Mouse (Mus musculus) frontal cortex, adult 2 months (tissue): ENCODE data around the gene Adssl1. TPM values are rescaled to one million over a fixed set of nuclear protein-coding genes. Genes with fewer than 3 reads are reported as not detected.

Experiments used
- DNase-seq, 2 experiments: peaks; one replicate each; pipeline ENCODE4 v3.0.0; 2022; ENCODE audit warnings: low spot score in 1 of 2; ENCODE audit errors: extremely low spot score in 1 of 2
- polyA plus RNA-seq: library from polyadenylated mRNA; depleted of rRNA; stranded (reverse); fragments of >200 nt; gene quantifications from 2 replicates; pipeline ENCODE4 v1.2.3, GENCODE M21; 2012; rRNA removed

The Adssl1 gene
- polyA plus RNA-seq, result 32.6 and 33.0 TPM in 2 replicates

DNA sequence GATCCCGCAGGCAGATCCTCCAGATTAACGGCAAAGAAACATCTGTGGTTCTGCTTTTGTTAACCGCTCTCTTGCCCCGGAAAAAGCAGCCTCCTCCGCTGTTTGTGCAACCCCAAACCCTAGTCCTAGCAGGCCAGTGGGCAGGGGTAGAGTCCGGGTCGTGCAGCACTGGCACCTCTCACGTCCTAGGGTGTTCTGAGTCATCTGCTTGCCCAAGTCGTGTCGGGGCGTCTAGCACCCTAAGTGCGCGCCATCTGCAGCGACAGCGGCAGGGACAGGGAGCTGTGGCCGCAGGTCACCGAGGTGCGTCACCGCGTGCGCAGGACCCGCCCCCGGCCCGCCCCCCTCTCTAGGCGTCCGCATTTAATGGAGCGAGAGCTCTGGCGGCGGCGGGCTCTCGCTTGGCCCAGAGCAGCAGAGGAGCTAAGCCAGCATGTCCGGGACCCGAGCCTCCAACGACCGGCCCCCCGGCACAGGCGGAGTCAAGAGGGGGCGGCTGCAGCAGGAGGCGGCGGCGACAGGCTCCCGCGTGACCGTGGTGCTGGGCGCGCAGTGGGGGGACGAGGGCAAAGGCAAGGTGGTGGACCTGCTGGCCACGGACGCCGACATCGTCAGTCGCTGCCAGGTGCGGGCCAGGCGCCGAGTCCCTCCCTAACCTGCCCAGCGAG is at the start of gene Adssl1:
Adssl1 (plus strand) TSS at position 360 of the 668 bp plus-strand sequence.
- DNase-seq, result no peak

DNA sequence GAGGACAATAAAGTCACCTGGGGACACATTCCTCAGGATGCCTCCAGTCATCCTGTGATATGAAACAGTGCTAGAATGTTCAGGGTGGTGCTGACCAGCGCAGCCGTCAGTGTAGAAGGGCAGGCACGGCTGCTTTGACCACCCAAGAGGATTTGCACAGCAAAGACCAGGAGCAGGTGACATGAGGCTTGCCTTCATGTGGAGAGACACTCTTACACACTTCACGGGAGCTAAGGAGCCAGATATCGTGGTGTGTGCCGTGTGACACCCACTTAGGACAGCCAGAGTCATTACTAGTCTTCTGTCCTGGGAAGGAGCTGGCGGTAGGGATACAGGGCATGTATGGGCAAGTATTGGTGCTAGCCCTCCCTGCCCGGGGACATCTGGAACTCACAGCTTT is 49.7 kb upstream of the Adssl1 start:
- no peak for DNase-seq

DNA sequence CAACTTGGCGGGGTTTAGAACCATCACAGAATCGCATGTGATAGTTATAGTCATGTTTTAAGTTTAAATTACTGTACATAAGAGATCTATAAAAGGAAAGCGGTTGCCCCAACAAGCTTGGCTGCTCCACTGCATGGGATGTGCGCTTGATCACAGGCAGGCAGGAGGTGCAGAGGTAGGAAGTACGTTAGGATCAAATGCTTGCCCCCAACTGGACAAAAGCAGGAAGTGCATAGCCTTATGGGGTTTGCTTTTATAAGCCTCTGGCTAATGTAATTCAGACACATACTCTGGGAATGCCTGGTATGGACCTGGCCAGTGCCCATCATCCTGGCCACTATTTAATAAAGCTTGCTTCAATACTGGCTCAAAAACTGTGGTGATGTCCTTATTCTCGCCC is 48.8 kb upstream of the Adssl1 start:
- DNase-seq, result no peak

DNA sequence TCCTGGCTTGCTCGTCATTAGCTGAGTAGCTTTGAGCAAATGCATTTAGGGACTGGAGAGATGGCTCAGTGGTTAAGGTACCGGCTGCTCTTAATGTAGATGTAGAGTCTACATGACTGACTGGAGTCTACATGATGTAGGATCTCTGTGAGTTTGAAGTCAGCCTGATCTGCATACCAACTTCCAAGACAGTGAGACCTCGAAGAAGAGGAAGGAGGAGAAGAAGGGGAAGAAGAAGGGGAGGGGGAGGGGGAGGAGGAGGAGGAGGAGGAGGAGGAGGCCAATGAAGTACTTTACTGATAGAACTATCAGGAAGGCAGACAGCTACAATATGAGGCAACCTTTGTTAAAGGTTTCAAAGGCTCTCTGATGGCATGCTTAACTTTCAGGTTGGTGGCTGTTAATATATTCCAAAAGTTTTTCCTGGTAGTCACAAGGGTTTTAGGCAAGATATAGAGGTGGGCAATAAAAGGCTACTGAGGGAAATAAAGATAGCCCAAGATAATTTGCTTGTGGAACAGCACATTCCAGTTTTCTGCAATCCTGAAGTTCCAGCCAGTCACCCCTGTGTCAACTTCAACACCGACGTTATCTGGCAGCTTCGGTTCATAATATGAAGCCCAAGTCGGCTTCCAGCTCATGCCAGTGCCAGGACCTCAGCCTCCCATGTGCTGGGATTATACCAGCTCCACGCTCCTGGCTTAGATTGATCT is 44.4 kb upstream of the Adssl1 start:
- DNase-seq, result no peak

DNA sequence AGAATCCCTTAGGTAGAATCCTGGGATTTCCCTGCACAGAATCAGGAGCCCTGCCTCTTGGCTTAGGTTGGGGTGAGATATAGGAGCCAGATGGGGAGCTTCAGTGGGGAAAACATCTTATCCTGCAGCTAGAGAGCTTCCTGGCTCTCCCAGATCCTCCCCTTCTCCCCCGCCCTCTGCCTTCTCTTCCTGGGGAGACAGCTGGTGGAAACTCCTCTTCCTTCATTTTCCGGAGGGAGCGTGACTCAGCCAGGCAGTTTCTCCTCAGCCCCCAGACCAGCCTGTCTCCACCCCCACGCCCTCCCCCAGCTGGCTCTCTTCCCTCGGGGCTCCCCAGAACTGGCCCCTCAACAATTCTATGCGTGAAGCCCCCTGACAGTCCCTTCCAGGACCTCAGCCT is 43.5 kb upstream of the Adssl1 start:
- DNase-seq, result peak in 1 of 2 experiments; percentile 87

DNA sequence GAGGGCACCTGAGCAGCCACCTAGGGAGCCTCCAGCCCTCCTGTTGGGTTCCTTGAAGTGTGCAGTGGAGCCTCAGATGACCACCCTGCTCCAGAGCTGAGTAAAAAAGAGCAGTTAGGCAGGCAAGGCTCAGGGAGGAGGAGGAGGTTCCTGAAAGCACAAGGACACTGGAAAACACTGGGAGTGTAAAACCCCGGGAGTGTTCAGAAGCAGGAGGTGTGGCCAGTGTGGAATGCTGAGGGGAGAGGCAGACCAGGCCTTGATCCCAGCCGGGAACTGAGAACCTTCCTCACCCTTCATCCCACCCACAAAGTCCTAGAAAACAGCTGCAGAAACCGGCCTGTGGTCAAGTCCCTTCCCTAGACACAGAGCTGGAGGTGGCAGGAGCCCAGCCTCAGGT is 43.1 kb upstream of the Adssl1 start:
- peak in 1 of 2 experiments; percentile 51 for DNase-seq

DNA sequence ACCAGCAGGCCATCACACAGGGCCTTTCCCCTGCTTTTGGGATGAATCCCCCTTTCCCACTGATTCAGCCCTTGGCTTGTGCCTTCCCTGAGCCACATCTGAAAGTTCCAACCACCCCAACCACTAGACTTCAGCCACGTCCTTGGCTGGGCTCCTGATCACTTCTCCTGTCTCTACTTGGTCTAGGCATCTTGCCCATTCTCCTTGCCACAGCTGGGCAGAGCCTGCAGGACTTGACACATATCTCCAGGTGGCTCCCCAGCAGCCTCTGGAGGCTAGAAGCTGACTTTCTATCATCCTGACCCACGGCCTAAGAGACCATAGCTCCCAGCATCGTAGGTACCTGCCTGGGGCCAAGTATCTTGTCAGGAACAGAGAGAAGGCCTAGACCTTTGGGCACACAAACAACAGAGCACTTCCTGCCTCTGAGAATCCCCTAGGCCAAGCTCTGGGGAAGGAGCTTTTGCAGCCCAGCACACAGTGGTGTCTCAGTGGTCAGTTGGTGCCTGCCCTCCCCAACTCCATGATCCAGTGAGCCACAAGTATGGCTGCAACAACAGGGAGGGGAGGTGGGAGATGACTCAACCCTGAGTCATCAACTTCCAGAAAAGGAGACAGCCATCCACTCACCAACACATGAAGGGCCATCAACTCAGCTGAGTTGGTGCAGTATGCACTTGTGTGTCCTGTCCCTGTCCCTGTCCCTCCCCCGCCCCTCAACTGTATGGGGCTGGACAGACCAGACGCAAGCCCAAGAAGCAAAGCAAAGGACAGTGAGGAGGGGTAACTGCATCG is 41.4 kb upstream of the Adssl1 start:
- DNase-seq, result peak in 1 of 2 experiments; percentile 45

DNA sequence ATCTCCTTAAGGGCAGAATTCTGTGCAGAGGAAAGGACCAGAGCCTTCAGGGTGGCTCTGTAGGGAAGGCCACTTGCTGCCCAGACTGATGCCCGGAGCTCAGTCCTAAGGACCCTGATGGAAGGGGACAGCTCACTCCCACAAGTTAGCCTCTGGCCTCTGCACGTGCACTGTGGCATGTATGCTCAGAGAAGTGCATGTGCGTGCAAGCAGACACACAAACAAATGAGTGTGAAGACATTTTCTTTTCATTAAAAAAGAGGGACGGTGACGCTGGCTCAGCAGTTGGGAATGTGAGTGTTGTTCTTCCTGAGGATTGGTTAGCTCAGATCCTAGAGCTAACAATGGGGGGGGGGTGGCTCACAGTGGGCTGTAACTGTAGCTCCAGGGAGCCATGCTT is 40.4 kb upstream of the Adssl1 start:
- DNase-seq, result no peak

DNA sequence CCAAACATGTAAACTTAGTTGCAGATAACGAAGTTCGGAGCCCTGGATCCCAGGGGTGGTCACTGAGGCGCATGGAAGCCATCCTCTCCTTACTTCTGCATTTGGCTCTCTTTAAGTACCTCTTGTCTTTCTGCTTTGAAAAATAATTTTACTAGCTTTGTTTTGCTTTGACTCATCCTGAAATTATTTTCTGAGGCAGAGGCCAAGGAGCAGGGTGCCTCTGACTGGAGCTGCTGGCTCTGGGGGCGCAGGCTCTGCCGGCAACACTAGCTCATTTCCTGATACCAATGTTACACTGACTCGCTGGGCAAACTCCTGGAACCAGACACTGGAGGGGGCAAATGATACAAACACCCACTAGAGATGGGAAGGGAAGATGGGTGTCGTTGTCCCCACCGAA is 39.9 kb upstream of the Adssl1 start:
- DNase-seq, result no peak

DNA sequence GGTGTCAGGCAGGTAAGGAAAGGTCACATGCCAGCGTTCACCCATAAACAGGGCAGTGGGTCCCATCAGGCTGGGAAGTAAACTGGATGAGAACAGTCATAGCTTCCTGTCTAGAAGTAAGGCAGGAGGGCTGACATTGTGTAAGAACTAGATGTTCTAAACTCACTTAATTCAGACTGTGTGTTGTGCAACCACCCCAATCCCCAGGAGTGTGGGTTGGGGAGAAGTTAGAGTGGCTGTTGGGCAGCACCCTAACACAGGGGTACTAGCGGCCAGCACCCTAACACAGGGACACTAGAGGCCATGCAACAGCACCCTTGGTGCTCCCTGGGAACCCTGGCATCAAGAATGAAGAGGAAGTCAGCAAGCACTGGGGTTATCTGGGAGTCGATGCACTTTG is 38.7 kb upstream of the Adssl1 start:
- no peak for DNase-seq

DNA sequence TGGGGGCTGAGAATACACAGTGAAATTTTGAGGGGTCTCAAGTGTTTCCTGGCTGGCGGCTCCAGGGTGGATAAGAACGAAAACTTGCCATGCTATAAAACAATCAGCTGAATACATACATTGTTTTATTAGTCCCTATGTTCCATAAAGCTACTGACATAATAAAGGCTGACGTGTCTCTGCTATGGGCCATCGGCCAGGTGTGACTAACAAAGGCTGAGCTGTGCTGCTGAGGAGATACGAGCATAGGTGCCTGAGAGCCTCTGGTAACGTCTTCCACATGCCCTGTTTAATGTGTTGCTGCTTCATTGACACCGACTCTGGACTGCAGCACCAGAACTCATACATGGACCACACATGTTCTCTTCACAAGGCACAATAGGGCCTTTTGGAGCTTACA is 34.9 kb upstream of the Adssl1 start:
- DNase-seq, result no peak

DNA sequence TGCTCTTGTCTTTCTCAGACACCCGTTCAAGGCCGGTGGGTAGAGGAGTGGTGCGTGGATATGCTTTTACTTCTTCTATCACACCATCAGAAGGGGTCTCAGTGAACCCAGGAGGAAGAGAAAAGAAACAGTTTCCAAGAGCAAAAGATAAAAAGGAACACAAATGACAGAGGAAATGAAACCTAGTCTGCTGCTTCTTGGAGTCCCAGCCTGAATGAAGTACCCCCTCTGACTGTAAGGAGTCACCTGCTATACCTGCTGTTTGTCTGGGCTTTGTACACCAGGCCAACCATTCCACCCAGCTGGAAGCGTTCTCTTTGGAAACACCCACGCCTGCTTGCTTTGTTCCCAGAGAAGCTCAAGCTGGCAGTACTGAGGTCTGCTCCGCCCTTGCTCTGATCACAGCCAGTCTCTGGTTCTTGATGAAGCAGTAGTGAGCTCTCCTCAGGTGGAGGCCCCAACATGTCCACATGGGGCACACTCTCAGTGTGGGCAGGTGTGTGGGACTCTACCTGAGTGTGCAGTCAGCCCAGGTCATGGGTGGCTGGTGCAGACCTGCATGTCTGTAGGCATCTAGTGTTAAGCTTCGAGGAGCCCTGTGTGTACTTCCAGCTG is 33.8 kb upstream of the Adssl1 start:
- DNase-seq, result peak in 1 of 2 experiments; percentile 79

DNA sequence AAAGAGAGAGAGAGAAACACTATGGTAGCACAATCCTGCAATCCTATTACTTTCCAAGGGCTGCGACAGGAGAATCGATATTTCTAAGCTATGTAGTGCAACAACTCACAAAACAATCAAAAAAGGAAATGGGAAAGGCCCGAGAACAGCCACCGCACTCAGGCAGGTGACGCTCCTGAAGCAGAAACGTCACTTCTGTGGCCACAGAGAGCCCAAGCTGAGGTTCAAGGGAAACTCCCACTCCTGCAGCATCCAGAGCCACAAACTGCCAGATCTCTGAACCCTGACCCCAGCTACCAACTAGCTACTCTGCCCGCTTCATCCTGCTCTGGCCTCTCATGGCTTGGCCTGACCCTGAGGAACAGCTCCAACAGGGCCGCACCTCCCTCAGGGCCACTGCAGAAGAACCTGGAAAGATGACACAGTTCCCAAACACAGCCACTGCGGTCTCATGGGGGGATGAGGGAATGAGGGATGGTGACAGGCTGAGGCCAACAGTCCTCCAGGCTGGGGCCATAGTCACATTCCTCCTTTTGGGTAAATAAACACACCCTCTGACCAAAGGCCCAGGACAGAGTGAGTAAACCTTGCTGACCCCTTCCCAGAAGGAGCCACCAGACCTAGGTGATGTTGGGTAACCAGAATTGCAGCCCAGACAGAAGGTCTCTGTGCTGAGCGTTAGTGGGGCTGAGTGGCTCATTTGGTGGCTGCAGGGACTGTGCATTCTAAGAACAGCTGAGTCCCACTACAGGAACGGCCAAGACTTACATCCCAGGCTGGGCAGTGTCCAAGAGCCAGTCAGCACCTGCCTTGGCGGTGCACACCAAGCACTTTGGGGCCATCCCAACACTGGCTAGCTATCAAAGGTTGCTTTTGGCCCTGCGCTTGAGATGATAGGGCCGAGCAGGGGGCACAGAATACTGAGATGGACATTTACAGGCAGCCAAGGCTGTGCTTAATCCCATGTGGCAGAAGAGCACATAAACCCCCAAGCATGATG is 32.4 kb upstream of the Adssl1 start:
- no peak for DNase-seq

DNA sequence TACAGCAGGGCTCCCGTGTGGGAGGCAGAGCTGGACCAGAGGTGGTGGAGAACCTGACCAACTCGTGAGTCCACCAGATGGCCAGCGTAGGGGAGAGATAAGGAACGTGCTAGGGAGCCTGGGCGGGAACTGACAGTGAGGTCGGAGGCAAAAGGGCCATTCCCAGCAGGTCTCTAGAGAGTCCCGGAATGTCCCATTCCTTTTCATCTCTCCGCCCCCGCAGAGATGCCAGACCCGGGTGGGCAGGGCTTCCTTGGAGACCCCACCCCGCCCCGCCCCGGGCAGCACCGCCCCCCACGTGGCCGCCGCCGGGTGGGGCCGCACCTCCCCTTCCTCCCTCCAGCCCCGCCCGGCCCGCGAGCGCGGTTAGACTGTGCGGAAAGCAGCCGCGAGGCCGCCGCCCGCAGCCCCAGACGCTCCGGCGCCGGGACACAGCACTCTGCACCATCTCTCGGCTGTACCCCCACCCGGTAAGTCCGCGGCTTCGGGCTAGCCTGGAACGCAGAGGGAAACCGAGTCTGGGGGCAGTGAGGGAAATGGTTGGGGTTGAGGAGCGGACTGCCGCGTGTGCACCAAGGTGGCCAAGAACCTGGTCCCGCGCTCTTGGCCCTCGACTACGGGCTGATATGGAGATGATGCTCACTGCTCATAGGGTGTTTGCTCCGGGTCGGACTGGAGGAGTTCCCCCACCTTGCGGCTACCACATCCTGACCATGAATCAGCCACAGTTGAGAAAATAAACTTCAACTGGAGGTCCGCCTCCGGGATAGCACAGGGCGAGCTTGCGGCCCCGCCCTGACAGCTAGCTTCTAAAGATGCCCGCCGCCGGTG is 31.2 kb upstream of the Adssl1 start, which contains the start of gene Inf2:
Inf2 (plus strand) TSS at position 359 of the 831 bp plus-strand sequence.
- peak in 1 of 2 experiments; percentile 87 for DNase-seq

DNA sequence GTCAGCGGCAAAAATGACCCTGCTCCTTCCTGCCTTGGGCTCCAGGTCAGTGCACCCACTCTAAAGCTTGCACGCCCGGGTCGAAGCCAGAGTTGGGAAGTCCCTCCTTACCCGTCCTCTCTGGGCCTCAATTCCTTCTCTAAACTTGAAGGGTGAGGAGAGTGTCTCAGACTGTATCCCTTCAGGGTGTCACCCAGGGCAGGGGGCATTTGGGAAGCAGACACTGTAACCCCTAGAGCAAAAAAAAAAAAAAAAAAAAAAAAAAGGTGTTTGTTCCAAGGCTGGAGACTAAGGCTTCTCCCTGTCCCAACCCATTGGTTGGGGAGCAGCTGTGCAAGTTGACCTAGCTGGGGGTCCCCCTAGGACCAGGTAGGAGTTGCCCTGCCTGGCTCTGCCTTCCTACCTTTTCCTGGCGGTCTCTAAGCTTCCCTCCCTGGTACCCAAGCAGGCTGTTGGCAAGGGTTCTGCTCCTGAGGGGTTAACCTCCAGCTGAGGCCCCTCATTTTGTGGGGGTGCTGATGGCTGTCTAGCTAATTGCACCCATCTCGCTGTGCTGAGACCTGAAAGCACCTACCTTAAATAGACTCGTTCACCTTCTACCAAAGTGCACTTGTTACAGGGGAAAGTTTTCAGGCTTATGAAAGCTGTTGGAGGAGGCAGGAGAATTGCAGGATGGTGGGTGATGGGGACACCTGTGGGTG is 30.2 kb upstream of the Adssl1 start:
- no peak for DNase-seq

DNA sequence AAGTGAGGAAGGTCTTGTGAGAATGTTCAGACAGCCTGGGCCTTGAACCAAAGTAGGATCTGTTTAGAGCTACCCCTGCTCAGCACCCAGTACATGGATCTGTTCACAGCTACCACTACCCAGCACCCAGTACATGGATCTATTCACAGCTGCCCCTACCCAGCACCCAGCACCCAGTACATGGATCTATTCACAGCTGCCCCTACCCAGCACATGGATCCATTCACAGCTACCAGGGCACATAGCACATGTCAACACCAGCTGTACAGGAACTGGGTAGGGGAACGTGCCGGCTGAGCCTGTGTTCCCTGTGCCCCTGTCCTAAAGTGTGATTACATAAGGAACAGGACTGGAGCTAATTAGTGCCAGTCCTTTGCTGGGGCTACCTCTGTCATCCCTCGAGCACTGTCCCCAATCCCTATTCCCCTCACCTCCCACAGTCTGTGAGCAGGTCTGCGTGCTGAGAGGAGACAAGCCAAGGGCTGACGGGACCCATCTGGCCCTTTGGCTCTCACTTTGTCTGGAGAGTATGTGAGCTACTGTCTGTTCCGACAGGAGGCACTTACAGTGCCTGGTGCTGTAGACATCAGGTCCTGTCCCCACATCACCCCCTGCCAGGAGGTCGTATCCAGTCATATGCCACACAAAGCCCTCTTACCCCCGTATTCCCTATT is 29.1 kb upstream of the Adssl1 start:
- DNase-seq, result peak in 1 of 2 experiments; percentile 41

DNA sequence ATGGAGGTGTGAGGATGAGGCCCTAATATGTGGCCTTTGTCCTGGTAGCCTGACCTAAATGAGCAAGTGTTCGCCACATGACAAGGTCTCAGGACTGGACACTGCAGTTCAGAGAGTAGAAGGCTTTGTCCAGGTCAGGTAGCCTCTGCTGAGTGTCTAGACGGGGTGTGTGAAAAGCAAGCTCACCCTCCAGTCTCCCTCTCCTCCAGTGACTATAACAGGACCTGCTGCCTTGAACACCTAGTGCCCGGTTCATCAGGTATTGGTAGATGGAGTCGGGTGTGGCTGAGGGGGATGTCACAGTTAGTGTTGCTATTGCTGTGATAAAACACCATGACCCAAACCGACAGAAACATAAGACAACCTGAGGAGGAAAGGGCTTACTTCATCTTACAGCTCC is 28.6 kb upstream of the Adssl1 start:
- DNase-seq, result no peak

DNA sequence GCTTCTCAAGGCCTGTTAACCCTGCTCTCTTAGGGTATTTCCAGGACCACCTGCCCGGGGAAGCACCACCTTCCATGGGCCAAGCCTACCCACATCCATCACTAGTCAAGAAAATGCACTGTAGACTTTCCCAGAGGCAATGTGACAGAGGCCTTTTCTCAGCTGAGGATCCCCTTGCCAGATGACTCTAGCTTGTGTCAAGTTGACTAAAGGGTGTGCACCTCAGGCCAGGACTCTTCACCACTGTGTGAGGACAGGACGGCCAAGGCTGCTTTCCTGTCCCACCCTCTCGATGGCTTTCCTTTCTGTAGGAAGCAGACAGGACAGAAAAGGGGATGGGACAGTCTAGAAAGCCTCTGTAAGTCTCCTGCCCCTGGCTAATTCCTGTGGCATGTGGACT is 28.1 kb upstream of the Adssl1 start:
- DNase-seq, result no peak
